Mouse (Mus musculus) bone marrow macrophage, adult 2 months (primary cell): Measurements from ENCODE around the gene Unc79.

Experiments used
- CTCF ChIP-seq: IDR thresholded peaks from 2 replicates; pipeline ENCODE4 v1.5.1; 2012; ENCODE audit warnings: low read depth, mild to moderate bottlenecking, low read length, moderate library complexity
- POLR2A ChIP-seq: IDR thresholded peaks from 2 replicates; pipeline ENCODE4 v1.6.1; 2012; ENCODE audit warnings: mild to moderate bottlenecking, low read depth, low read length, borderline replicate concordance

GRCm38 (mm10) chr12:102960051-102960775, 11.6 kb downstream of the Unc79 start:
- TF ChIP-seq CTCF (no peak), POLR2A (no peak)
